Mouse (Mus musculus): ENCODE measurements around the gene Slc46a3.

Slc46a3 gene

GRCm38 (mm10) chr5:147877520-147877919 lies 17.1 kb downstream of the Slc46a3 start:
- DNase-seq (ENCODE audit: low read depth, low spot score): peak; percentile 32
- Histone ChIP-seq H3K27me3 (ENCODE audit: control insufficient read depth, insufficient read depth, low read length, poor library complexity, severe bottlenecking) (no peaks in the 10 kb centered on the region), H3K36me3 (ENCODE audit: control insufficient read depth, insufficient read depth, low read length, poor library complexity, severe bottlenecking) (peaks cover 8% of the 10 kb centered on the region)

- H3K36me3 ChIP-seq (ENCODE audit: control insufficient read depth, insufficient read depth, low read length, poor library complexity, severe bottlenecking): peaks cover 6% of the 10 kb centered on the region
- no peaks in the 10 kb centered on the region for H3K27me3 ChIP-seq (ENCODE audit: control insufficient read depth, insufficient read depth, low read length, poor library complexity, severe bottlenecking)
- no peak for DNase-seq (ENCODE audit: low read depth, low spot score)
Measured at GRCm38 (mm10) chr5:147875210-147875609, 19.4 kb downstream of the Slc46a3 start.

GRCm38 (mm10) chr5:147874491-147875065 lies 20.0 kb downstream of the Slc46a3 start:
- H3K27me3 ChIP-seq (ENCODE audit: control insufficient read depth, insufficient read depth, low read length, poor library complexity, severe bottlenecking): no peaks in the 10 kb centered on the region
- peaks cover 7% of the 10 kb centered on the region for H3K36me3 ChIP-seq (ENCODE audit: control insufficient read depth, insufficient read depth, low read length, poor library complexity, severe bottlenecking)
- DNase-seq (ENCODE audit: low read depth, low spot score): no peak

- DNase-seq (ENCODE audit: low read depth, low spot score): no peak
- no peaks in the 10 kb centered on the region for H3K27me3 ChIP-seq (ENCODE audit: control insufficient read depth, insufficient read depth, low read length, poor library complexity, severe bottlenecking)
- H3K36me3 ChIP-seq (ENCODE audit: control insufficient read depth, insufficient read depth, low read length, poor library complexity, severe bottlenecking): peaks cover 5% of the 10 kb centered on the region
Measured at GRCm38 (mm10) chr5:147871091-147871820, 23.4 kb downstream of the Slc46a3 start.

DNA sequence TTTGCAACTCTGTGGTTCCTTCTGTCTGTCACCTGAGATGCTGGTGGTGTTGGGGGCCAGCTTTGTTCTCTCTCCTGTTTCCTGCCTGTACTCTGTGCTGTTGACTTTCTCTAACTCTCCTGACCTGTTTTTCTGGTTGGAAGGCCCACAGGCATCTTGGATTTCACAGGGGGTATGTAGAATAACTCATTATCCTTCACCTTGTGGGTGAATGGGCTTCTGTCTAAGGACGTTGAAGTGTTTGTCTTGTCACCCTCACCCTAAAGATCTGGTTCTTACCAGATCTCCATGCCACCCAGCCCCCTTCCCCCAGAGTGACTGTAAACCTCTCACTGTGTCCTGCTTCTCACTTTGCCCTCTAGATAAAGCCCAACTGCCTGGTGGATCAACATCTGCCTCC lies 24.3 kb downstream of the Slc46a3 start:
- DNase-seq (ENCODE audit: low read depth, low spot score): no peak
- peaks cover 5% of the 10 kb centered on the region for H3K36me3 ChIP-seq (ENCODE audit: control insufficient read depth, insufficient read depth, low read length, poor library complexity, severe bottlenecking)
- no peaks in the 10 kb centered on the region for H3K27me3 ChIP-seq (ENCODE audit: control insufficient read depth, insufficient read depth, low read length, poor library complexity, severe bottlenecking)

DNA sequence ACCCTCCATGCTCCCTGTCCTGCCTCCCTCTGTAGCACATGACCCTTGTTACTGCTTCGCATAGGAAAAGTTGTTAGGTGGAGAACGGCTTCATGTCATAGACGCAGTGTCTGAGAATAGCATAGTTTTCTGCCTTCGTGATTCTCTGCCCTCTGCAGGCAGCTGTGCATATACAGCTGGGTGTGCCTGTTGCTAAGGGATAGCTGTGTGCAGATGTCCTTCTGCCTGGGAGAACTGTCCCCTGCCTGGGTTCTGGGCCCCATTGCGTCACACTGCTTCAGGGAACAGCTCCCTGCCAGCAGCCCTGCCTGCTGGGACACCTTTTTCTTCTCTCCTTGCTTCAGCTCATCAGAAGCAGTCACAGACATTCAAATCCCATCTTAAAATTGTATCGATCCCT lies 25.0 kb downstream of the Slc46a3 start:
- peaks cover 5% of the 10 kb centered on the region for H3K36me3 ChIP-seq (ENCODE audit: control insufficient read depth, insufficient read depth, low read length, poor library complexity, severe bottlenecking)
- H3K27me3 ChIP-seq (ENCODE audit: control insufficient read depth, insufficient read depth, low read length, poor library complexity, severe bottlenecking): no peaks in the 10 kb centered on the region
- DNase-seq (ENCODE audit: low read depth, low spot score): no peak

DNA sequence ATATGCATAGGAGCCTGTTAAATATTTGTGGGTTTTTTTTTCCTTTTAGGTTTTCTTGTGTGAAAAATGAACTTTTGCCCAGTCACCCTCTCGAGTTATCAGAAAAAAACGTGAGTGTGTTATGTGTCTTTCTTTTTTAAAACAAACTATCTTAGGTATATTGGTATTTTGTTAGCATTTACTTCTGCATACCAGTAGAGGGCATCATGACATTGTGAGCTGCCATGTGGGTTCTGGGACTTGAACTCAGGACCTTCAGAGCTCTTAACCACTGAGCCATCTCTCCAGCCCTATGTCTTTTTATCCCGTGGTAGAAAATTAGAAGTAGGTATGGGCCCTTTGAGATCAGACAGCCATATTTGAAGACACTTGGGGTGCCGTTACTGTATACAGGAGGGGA lies 25.9 kb downstream of the Slc46a3 start:
- H3K36me3 ChIP-seq (ENCODE audit: control insufficient read depth, insufficient read depth, low read length, poor library complexity, severe bottlenecking): peaks cover 5% of the 10 kb centered on the region
- no peaks in the 10 kb centered on the region for H3K27me3 ChIP-seq (ENCODE audit: control insufficient read depth, insufficient read depth, low read length, poor library complexity, severe bottlenecking)
- peak; percentile 23 for DNase-seq (ENCODE audit: low read depth, low spot score)

GRCm38 (mm10) chr5:147860449-147861261 lies 34.0 kb downstream of the Slc46a3 start, which contains the start of gene Pomp:
Pomp (plus strand) TSS chr5:147860461.
- peaks cover 1% of the 10 kb centered on the region; the same call in 1 of the 2 replicates for H3K36me3 ChIP-seq (ENCODE audit: control insufficient read depth, insufficient read depth, low read length, poor library complexity, severe bottlenecking)
- peak; percentile 90 for DNase-seq (ENCODE audit: low read depth, low spot score)
- no peaks in the 10 kb centered on the region for H3K27me3 ChIP-seq (ENCODE audit: control insufficient read depth, insufficient read depth, low read length, poor library complexity, severe bottlenecking)

GRCm38 (mm10) chr5:147860076-147860448 lies 34.6 kb downstream of the Slc46a3 start:
- peaks cover 1% of the 10 kb centered on the region; the same call in 1 of the 2 replicates for H3K36me3 ChIP-seq (ENCODE audit: control insufficient read depth, insufficient read depth, low read length, poor library complexity, severe bottlenecking)
- no peaks in the 10 kb centered on the region for H3K27me3 ChIP-seq (ENCODE audit: control insufficient read depth, insufficient read depth, low read length, poor library complexity, severe bottlenecking)
- DNase-seq (ENCODE audit: low read depth, low spot score): no peak

DNA sequence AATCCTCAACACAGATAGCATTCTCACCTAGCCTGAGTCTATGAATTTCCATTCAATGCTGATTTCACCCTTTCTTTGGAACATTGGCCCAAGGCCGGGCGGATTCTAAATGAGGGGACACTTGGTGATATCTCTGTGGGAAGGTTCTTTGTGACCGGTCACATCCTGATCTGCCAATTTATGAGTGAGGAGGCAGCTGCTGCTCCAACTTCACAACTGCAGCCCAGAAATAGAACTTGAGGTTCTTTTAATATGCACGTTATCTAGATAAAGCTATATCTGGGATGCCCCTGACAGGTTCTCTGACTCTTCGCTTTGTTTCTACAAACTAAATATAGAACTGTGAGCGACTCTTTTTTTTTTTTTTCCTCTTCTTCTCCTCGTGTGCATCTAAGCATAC lies 44.4 kb downstream of the Slc46a3 start:
- H3K36me3 ChIP-seq (ENCODE audit: control insufficient read depth, insufficient read depth, low read length, poor library complexity, severe bottlenecking): no peaks in the 10 kb centered on the region
- DNase-seq (ENCODE audit: low read depth, low spot score): no peak
- H3K27me3 ChIP-seq (ENCODE audit: control insufficient read depth, insufficient read depth, low read length, poor library complexity, severe bottlenecking): no peaks in the 10 kb centered on the region

- Histone ChIP-seq H3K27me3 (ENCODE audit: control insufficient read depth, insufficient read depth, low read length, poor library complexity, severe bottlenecking) (no peaks in the 10 kb centered on the region), H3K36me3 (ENCODE audit: control insufficient read depth, insufficient read depth, low read length, poor library complexity, severe bottlenecking) (no peaks in the 10 kb centered on the region)
- DNase-seq (ENCODE audit: low read depth, low spot score): peak; percentile 66
Measured at GRCm38 (mm10) chr5:147848164-147848863, 46.3 kb downstream of the Slc46a3 start.

DNA sequence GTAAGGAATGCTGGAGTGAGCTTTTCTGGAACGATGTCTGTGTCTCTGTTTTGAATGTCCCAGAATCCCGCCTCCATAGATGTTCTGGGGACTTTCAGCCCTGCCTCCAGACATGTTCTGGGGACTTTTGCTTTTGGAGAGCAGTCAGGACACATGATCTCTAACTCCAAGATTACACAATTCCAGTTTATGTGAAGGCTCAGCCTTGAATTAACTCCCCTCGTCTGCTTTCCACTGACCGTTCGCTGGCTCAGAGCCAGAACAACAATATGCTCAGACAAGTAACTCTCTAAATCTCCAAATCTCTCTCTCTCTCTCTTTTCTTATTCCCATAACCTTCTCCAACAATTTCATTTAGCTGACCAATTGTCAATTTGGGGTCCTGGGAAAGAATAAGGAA lies 47.3 kb downstream of the Slc46a3 start:
- DNase-seq (ENCODE audit: low read depth, low spot score): no peak
- Histone ChIP-seq H3K36me3 (ENCODE audit: control insufficient read depth, insufficient read depth, low read length, poor library complexity, severe bottlenecking) (no peaks in the 10 kb centered on the region), H3K27me3 (ENCODE audit: control insufficient read depth, insufficient read depth, low read length, poor library complexity, severe bottlenecking) (no peaks in the 10 kb centered on the region)

DNA sequence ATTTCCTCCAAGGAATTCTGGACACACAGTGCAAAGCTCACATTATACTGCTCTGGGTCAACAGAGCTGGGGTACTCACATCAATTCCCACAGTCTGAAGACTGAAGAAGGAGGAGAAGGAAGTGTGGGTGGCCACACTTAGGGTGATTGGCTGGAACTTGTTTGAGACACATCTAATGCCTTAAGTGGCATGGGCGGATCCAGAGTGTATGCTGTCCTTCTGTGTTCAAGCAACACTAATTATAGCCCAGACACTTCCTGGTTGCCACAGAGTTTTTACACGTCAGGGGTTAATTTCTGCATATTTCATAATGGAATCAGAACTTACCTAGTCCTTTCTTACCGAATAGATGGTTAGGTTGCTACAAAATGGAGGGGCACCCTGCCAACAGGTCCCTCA lies 49.3 kb downstream of the Slc46a3 start:
- Histone ChIP-seq H3K27me3 (ENCODE audit: control insufficient read depth, insufficient read depth, low read length, poor library complexity, severe bottlenecking) (no peaks in the 10 kb centered on the region), H3K36me3 (ENCODE audit: control insufficient read depth, insufficient read depth, low read length, poor library complexity, severe bottlenecking) (no peaks in the 10 kb centered on the region)
- no peak for DNase-seq (ENCODE audit: low read depth, low spot score)

DNA sequence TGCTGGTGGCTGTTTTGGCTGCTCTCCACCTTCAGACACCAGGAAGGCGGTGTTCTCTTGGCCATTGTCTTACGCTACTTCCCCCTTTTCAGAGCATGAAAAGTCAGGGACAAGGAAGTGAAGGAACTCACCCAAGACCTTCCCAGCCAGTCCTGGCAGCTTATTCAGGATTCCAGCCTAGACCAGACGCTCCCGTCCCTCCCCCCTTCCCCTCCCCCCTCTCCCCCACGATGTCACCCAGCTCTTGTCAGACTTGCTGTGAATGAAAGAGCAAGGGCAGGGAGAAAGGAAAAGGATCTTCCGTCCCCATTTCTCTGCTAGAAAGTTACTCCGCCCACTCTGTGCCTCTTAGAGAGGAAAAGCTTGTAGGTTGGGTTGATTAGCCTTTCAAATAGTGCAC lies 51.3 kb downstream of the Slc46a3 start:
- DNase-seq (ENCODE audit: low read depth, low spot score): no peak
- Histone ChIP-seq H3K27me3 (ENCODE audit: control insufficient read depth, insufficient read depth, low read length, poor library complexity, severe bottlenecking) (no peaks in the 10 kb centered on the region), H3K36me3 (ENCODE audit: control insufficient read depth, insufficient read depth, low read length, poor library complexity, severe bottlenecking) (no peaks in the 10 kb centered on the region)

Measured in splenic B cell, adult 2 months (primary cell).